Mouse (Mus musculus) kidney, adult 2 months (tissue): Measurements from ENCODE around the gene Pip5k1b.

Experiments used
- CTCF ChIP-seq: fragments of 200-500 bp; conservative IDR thresholded peaks from 2 replicates; pipeline ENCODE4 v1.5.1; 2011; ENCODE audit warnings: low read depth, mild to moderate bottlenecking, control low read depth, low read length, moderate library complexity, mixed read lengths; ENCODE audit not compliant: insufficient read depth, insufficient read length
- POLR2A ChIP-seq: fragments of 200-500 bp; IDR thresholded peaks from one replicate; pipeline ENCODE4 v1.6.1; 2011; ENCODE audit warnings: low read depth, low read length, control low read depth

- TF ChIP-seq CTCF: no peak
- no peak for TF ChIP-seq POLR2A
Measured at GRCm38 (mm10) chr19:24312046-24312445, 243.6 kb downstream of the Pip5k1b start.
